Mouse (Mus musculus) erythroblast, adult 5-6 weeks (primary cell): Measurements from ENCODE around the gene Pdzrn3. TPM values are rescaled to one million over a fixed set of nuclear protein-coding genes. Genes with fewer than 3 reads are reported as not detected.

Source experiments
- ATAC-seq: replicated peaks from 2 replicates; pipeline ENCODE4 v1.8.0; 2016; ENCODE audit warnings: moderate number of reproducible peaks, mild to moderate bottlenecking, moderate TSS enrichment, inconsistent platforms; ENCODE audit not compliant: poor library complexity, low FRiP score, severe bottlenecking
- total RNA-seq, 2 experiments: library from RNA; stranded (forward) in 1 of 2; stranded (reverse) in 1 of 2; fragments of 150-400 nt in 1 of 2; fragments of 200-764, 138-1000 nt in 1 of 2; gene quantifications; 2 replicates each; pipeline versions ENCODE4 v1.2.3 to v1.2.4; 2015 to 2017; ENCODE audit warnings: low replicate concordance in 2 of 2

The Pdzrn3 gene
- total RNA-seq, 2 experiments from 2014 or later, result not detected

GRCm38 (mm10) chr6:101297563-101298520, 79.9 kb downstream of the Pdzrn3 start:
- no peak for ATAC-seq

GRCm38 (mm10) chr6:101296997-101297396, 80.7 kb downstream of the Pdzrn3 start:
- ATAC-seq, result no peak

- no peak for ATAC-seq
Measured at GRCm38 (mm10) chr6:101296280-101296679, 81.4 kb downstream of the Pdzrn3 start.

- ATAC-seq, result peak; percentile 41
Measured at GRCm38 (mm10) chr6:101293036-101293572, 84.6 kb downstream of the Pdzrn3 start.

GRCm38 (mm10) chr6:101291944-101292343, 85.8 kb downstream of the Pdzrn3 start:
- ATAC-seq, result no peak

GRCm38 (mm10) chr6:101290160-101290559, 87.5 kb downstream of the Pdzrn3 start:
- ATAC-seq, result no peak

- ATAC-seq, result no peak
Measured at GRCm38 (mm10) chr6:101289428-101289827, 88.3 kb downstream of the Pdzrn3 start.

GRCm38 (mm10) chr6:101287566-101288173, 90.0 kb downstream of the Pdzrn3 start:
- ATAC-seq, result no peak

- no peak for ATAC-seq
Measured at GRCm38 (mm10) chr6:101287077-101287476, 90.6 kb downstream of the Pdzrn3 start.

- no peak for ATAC-seq
Measured at GRCm38 (mm10) chr6:101284368-101284955, 93.2 kb downstream of the Pdzrn3 start.

DNA sequence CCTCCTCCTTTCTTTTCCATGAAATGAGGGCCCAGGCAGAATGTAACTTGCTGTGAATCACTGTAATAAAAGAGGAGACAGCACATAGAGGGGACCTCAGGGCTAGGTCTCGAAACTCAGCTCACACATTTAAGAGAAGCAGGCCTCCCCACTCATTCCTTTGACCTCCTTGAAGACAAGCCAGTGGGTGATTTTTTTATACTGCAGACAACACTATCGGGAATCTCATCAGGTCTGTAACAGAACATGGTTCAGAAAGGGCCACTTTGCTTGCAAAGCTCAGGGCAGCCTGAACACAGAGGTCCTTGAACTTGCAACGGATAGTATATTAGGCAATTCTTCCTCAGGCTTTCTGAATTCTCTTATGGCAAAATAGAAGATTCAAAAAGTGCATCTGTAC, 93.8 kb downstream of the Pdzrn3 start:
- no peak for ATAC-seq

DNA sequence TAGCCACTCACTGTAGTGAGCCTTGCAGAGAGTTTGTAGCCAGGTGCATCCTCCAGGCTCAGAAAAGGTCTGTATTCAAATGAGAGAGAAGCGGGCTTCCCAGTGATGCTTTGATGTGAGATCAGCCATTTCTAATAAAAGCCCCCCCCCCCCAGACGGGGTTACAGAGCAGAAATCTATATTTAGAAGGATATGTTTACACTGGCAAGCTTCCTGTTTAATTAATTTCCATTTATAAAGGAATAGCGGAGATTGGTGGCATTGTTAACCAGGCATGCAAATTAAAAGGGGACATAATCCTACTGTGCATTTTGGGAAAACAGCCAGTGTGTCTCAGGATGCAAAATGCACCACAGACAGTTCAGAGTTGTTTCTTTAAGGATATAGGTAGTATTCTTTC, 96.1 kb downstream of the Pdzrn3 start:
- ATAC-seq, result no peak

DNA sequence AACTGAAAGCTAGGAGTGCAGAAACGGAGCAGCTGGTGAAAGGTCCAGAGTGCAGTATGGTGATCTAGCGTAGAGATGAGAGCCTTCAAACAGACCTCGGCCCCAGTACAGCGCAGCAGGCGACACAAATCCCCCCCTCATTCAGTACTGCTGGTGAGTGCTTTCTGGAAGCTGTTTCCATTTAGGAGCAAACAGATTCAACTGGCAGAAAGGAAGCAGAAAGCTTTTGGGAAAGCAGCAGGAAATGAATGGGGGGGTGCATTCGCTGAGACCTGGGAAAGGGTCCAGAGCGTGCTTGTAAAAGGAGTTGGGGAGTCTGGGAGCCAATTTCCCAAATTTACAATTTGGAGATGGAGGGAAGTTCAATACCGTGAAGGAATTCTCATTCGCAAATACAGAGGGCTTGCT, 96.9 kb downstream of the Pdzrn3 start:
- ATAC-seq, result no peak

DNA sequence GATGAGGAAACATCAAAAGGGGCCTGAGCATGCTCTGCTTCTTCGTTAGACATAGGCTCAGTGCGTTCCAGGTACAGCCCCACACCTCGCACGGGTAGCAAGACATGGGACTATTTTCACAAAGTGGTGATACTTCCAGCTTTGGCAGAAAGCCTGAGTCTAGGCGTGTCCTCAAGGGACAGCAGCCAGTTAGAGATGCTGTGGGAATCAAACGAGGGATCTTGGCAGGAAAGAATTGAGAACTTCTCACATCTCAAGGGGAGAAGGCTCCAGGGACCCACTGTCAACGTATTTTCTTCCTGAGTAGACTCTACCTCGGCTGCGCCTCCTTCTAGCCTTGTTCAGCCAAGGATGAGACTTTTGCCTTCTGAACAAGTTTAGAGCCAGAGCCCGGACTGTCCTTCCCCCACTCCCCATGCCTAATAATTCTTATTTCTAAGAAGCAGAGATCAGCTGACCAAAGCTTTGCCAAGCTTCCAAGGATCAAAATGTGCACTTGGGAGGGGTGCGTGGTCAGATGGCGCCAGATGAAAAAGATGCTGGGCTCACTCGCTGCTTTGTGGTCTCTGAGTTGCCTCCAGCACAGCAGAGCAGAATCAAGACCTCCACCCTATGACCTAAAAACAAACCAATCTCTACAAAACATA, 99.3 kb downstream of the Pdzrn3 start:
- no peak for ATAC-seq

- ATAC-seq, result no peak
Measured at GRCm38 (mm10) chr6:101276261-101276660, 101.4 kb downstream of the Pdzrn3 start.

GRCm38 (mm10) chr6:101275806-101276205, 101.9 kb downstream of the Pdzrn3 start:
- ATAC-seq, result no peak

- no peak for ATAC-seq
Measured at GRCm38 (mm10) chr6:101274846-101275245, 102.9 kb downstream of the Pdzrn3 start.

DNA sequence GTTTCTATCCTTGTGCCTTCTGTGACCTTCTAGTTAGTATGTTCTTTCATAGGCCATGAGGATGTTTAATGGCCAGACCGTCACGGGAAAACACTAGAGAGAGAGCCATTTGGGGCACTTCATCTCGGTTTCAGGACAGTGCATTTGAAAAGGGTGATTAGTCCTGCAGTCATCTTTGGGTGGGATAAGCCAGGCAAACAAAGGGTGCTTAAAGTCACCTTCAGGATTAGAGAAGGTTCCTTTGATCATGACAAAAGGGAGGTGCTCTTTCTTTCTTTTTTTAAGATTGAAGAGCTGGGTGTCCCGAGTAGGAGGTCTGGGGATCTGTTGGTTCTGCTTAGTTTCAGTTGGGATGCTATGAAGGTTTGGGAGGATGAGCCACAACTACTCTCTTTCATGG, 105.4 kb downstream of the Pdzrn3 start:
- peak; percentile 8; the same call in 1 of the 2 replicates for ATAC-seq

- peak; percentile 86 for ATAC-seq
Measured at GRCm38 (mm10) chr6:101271378-101272135, 106.1 kb downstream of the Pdzrn3 start.
